Mouse (Mus musculus) embryonic facial prominence, embryonic 14.5 days (tissue): ENCODE data around the gene Foxp1. TPM values are rescaled to one million over a fixed set of nuclear protein-coding genes. Genes with fewer than 3 reads are reported as not detected.
A peak's percentile ranks its signal among the peaks of the same experiment; 100 is the strongest.

ENCODE experiments used
- ATAC-seq: fragments of 200-750 bp; cut with Nextera tagmentation; 2 replicates; pipeline ENCODE4 v1.8.0; 2017; ENCODE audit warnings: low read depth, moderate number of reproducible peaks, moderate TSS enrichment
- DNase-seq: peaks from one replicate; pipeline ENCODE4 v3.0.0-alpha.2; 2015; ENCODE audit warnings: low spot score
- H3K27ac ChIP-seq: fragments of 300-500 bp; sonication (generic); replicated peaks from 2 replicates; pipeline ENCODE4 v1.5.1; 2014; ENCODE audit warnings: low read depth, mild to moderate bottlenecking, low read length, moderate library complexity
- H3K27me3 ChIP-seq: fragments of 300-500 bp; sonication (generic); replicated peaks from 2 replicates; pipeline ENCODE4 v1.6.1; 2014; ENCODE audit warnings: low read length; ENCODE audit not compliant: control insufficient read depth, insufficient read depth
- H3K36me3 ChIP-seq: fragments of 300-500 bp; sonication (generic); 2 replicates; pipeline ENCODE4 v1.6.1; 2014; ENCODE audit warnings: low read length, mixed read lengths; ENCODE audit not compliant: control insufficient read depth, insufficient read depth
- H3K4me1 ChIP-seq: fragments of 300-500 bp; sonication (generic); 2 replicates; pipeline ENCODE4 v1.6.1; 2014; ENCODE audit warnings: antibody characterized with exemption, low read length; ENCODE audit not compliant: control insufficient read depth, insufficient read depth
- H3K4me2 ChIP-seq: fragments of 300-500 bp; sonication (generic); 2 replicates; pipeline ENCODE4 v1.6.1; 2014; ENCODE audit warnings: low read depth, mild to moderate bottlenecking, low read length, moderate library complexity, mixed read lengths
- H3K4me3 ChIP-seq: fragments of 300-500 bp; sonication (generic); 2 replicates; pipeline ENCODE4 v1.5.1; 2014; ENCODE audit warnings: low read depth, mild to moderate bottlenecking, low read length
- H3K9ac ChIP-seq: fragments of 300-500 bp; sonication (generic); 2 replicates; pipeline ENCODE4 v1.6.1; 2014; ENCODE audit warnings: low read depth, mild to moderate bottlenecking, low read length, moderate library complexity, mixed read lengths
- H3K9me3 ChIP-seq: fragments of 300-500 bp; sonication (generic); 2 replicates; pipeline ENCODE4 v1.6.1; 2016; ENCODE audit warnings: low read length; ENCODE audit not compliant: control insufficient read depth
- WGBS: fragments of 180-500 bp; shearing (Covaris S2); extraction: QIAGEN DNeasy Blood & Tissue Kit; methylation state at CpG from one replicate; pipeline ENCODE4 v1.1.7; 2014; 5-methylcytosine and 5-hydroxymethylcytosine counted together
- polyA plus RNA-seq: library from polyadenylated mRNA; unstranded; fragments of >200 nt; fragmentation: Nextera tagmentation; extraction: Ambion mirVana; gene quantifications from 2 replicates; pipeline ENCODE4 v1.2.1, GENCODE M21; 2014

The Foxp1 gene
- polyA plus RNA-seq, 1 experiment from 2014 or later: 80.1 TPM

- Histone ChIP-seq H3K4me2 (no peak overlapping the region), H3K4me1 (no peaks in the 10 kb centered on the region), H3K27ac (no peak overlapping the region), H3K9me3 (no peaks in the 10 kb centered on the region), H3K9ac (no peak overlapping the region), H3K27me3 (no peaks in the 10 kb centered on the region), H3K36me3 (no peaks in the 10 kb centered on the region), H3K4me3 (no peak overlapping the region)
- WGBS: 79% methylated on average over 8 of the region's 8 CpGs
- ATAC-seq (peak; percentile 8; the same call in 1 of the 2 replicates), DNase-seq (no peak)
Measured at GRCm38 (mm10) chr6:99035459-99036375, 486.8 kb downstream of the Foxp1 start.

GRCm38 (mm10) chr6:99033062-99033461, 489.5 kb downstream of the Foxp1 start:
- ATAC-seq (no peak), DNase-seq (peak; percentile 66)
- Histone ChIP-seq H3K9me3 (no peaks in the 10 kb centered on the region), H3K27ac (no peak overlapping the region), H3K4me2 (no peak overlapping the region), H3K4me1 (no peaks in the 10 kb centered on the region), H3K36me3 (no peaks in the 10 kb centered on the region), H3K4me3 (no peak overlapping the region), H3K9ac (no peak overlapping the region), H3K27me3 (no peaks in the 10 kb centered on the region)
- 46% methylated on average over 6 of the region's 6 CpGs for WGBS

- H3K4me2 ChIP-seq: no peak overlapping the region
- DNase-seq (peak; percentile 51), ATAC-seq (no peak)
- H3K27me3 ChIP-seq: no peaks in the 10 kb centered on the region
- H3K27ac ChIP-seq: no peak overlapping the region
- no peaks in the 10 kb centered on the region for H3K36me3 ChIP-seq
- WGBS: 64% methylated on average over 9 of the region's 9 CpGs
- H3K4me3 ChIP-seq: no peak overlapping the region
- no peaks in the 10 kb centered on the region for H3K9me3 ChIP-seq
- no peaks in the 10 kb centered on the region for H3K4me1 ChIP-seq
- no peak overlapping the region for H3K9ac ChIP-seq
Measured at GRCm38 (mm10) chr6:99031321-99031903, 491.1 kb downstream of the Foxp1 start.

GRCm38 (mm10) chr6:99030251-99030650, 492.3 kb downstream of the Foxp1 start:
- ATAC-seq: no peak
- Histone ChIP-seq H3K4me1 (no peaks in the 10 kb centered on the region), H3K27ac (no peak overlapping the region), H3K27me3 (no peaks in the 10 kb centered on the region), H3K9me3 (no peaks in the 10 kb centered on the region), H3K4me3 (no peak overlapping the region), H3K9ac (no peak overlapping the region), H3K36me3 (no peaks in the 10 kb centered on the region), H3K4me2 (no peak overlapping the region)
- 44% methylated on average over 6 of the region's 6 CpGs for WGBS
- DNase-seq: no peak

- Histone ChIP-seq H3K4me3 (no peak overlapping the region), H3K36me3 (no peaks in the 10 kb centered on the region), H3K4me2 (no peak overlapping the region), H3K27ac (no peak overlapping the region), H3K27me3 (no peaks in the 10 kb centered on the region), H3K9ac (no peak overlapping the region), H3K9me3 (no peaks in the 10 kb centered on the region), H3K4me1 (peaks cover 4% of the 10 kb centered on the region; the same call in 1 of the 2 replicates)
- no peak for ATAC-seq
- DNase-seq: no peak
- 39% methylated on average over 5 of the region's 5 CpGs for WGBS
Measured at GRCm38 (mm10) chr6:99029438-99029837, 493.1 kb downstream of the Foxp1 start.

- no peak for ATAC-seq
- peak overlapping the region; percentile 82 for H3K9ac ChIP-seq
- no peaks in the 10 kb centered on the region for H3K9me3 ChIP-seq
- peak overlapping the region; percentile 89; the same call in 1 of the 2 replicates for H3K27ac ChIP-seq
- WGBS: 5% methylated on average over 6 of the region's 6 CpGs
- no peaks in the 10 kb centered on the region for H3K27me3 ChIP-seq
- peaks cover 5% of the 10 kb centered on the region; the same call in 1 of the 2 replicates for H3K4me1 ChIP-seq
- H3K4me2 ChIP-seq: peak overlapping the region; percentile 88
- no peaks in the 10 kb centered on the region for H3K36me3 ChIP-seq
- peak overlapping the region; percentile 66 for H3K4me3 ChIP-seq
- DNase-seq: peak; percentile 59
Measured at GRCm38 (mm10) chr6:99028989-99029305, 493.6 kb downstream of the Foxp1 start.

- WGBS: under 1% methylated on average over 28 of the region's 87 CpGs
- ATAC-seq: peak; percentile 95
- H3K4me1 ChIP-seq: peaks cover 5% of the 10 kb centered on the region; the same call in 1 of the 2 replicates
- H3K27me3 ChIP-seq: no peaks in the 10 kb centered on the region
- DNase-seq: peak; percentile 90
- peak overlapping the region; percentile 82 for H3K9ac ChIP-seq
- H3K4me3 ChIP-seq: peak overlapping the region; percentile 66
- H3K27ac ChIP-seq: peak overlapping the region; percentile 89
- no peaks in the 10 kb centered on the region for H3K36me3 ChIP-seq
- H3K4me2 ChIP-seq: peak overlapping the region; percentile 88
- no peaks in the 10 kb centered on the region for H3K9me3 ChIP-seq
Measured at GRCm38 (mm10) chr6:99028161-99028988, 494.1 kb downstream of the Foxp1 start.

- Histone ChIP-seq H3K36me3 (no peaks in the 10 kb centered on the region), H3K4me2 (peak overlapping the region; percentile 88), H3K4me3 (peak overlapping the region; percentile 66), H3K9me3 (no peaks in the 10 kb centered on the region), H3K9ac (peak overlapping the region; percentile 82), H3K27ac (peak overlapping the region; percentile 89), H3K27me3 (no peaks in the 10 kb centered on the region), H3K4me1 (peaks cover 5% of the 10 kb centered on the region; the same call in 1 of the 2 replicates)
- WGBS: under 1% methylated on average over 21 of the region's 22 CpGs
- peak; percentile 41 for ATAC-seq
- DNase-seq: peak; percentile 23
Measured at GRCm38 (mm10) chr6:99027542-99028160, 494.9 kb downstream of the Foxp1 start.
